Mouse (Mus musculus) embryonic fibroblast, embryonic 13.5 days (primary cell): ENCODE measurements around the gene Arl8b.

Experiments
- CTCF ChIP-seq: IDR thresholded peaks from 2 replicates; pipeline ENCODE4 v1.5.1; 2011; ENCODE audit warnings: mild to moderate bottlenecking, control low read depth, low read length, moderate library complexity, borderline replicate concordance; ENCODE audit not compliant: insufficient read depth
- POLR2A ChIP-seq: IDR thresholded peaks from 2 replicates; pipeline ENCODE4 v1.6.1; 2011; ENCODE audit warnings: low read depth, mild to moderate bottlenecking, control low read depth, low read length, moderate library complexity

DNA sequence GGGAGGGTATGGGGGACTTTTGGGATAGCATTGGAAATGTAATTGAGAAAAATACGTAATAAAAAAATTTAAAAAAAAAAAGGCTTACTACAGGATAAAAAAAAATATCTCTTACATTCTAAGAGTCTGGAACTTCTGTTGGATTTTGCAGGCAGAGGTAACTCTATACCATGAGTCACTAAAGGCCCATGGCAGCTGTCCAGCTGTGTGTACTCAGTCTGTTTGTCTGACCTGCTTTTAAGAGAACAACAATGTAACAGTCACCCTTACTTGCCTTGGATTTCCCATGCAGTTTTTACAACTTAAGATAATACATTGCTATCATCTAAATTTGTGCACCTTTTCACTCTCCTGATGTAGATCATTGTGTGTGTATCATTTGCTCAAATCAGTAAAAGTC is 28.5 kb upstream of the Arl8b start:
- TF ChIP-seq CTCF (no peak), POLR2A (no peak)
